Mouse (Mus musculus): ENCODE results near the gene Neu2. TPM values are rescaled to one million over a fixed set of nuclear protein-coding genes. Genes with fewer than 3 reads are reported as not detected.

The Neu2 gene
- polyA plus RNA-seq, 1 experiment from 2014 or later: not detected

GRCm38 (mm10) chr1:87589980-87590379, 80.3 kb downstream of the Neu2 start:
- H3K4me2 ChIP-seq: no peak overlapping the region
- H3K27me3 ChIP-seq: no peaks in the 10 kb centered on the region
- H3K36me3 ChIP-seq: no peaks in the 10 kb centered on the region
- no peaks in the 10 kb centered on the region for H3K9me3 ChIP-seq
- no peak overlapping the region for H3K27ac ChIP-seq
- H3K9ac ChIP-seq: no peak overlapping the region
- H3K4me3 ChIP-seq: no peak overlapping the region
- ATAC-seq (ENCODE audit: insufficient number of reproducible peaks, insufficient read depth, low FRiP score, low TSS enrichment, low read depth): no peak
- H3K4me1 ChIP-seq: no peaks in the 10 kb centered on the region
- WGBS: 87% methylated on average over 8 of the region's 8 CpGs

GRCm38 (mm10) chr1:87594261-87594660, 84.6 kb downstream of the Neu2 start:
- 73% methylated on average over 3 of the region's 3 CpGs for WGBS
- no peak for ATAC-seq (ENCODE audit: insufficient number of reproducible peaks, insufficient read depth, low FRiP score, low TSS enrichment, low read depth)
- H3K9ac ChIP-seq: no peak overlapping the region

GRCm38 (mm10) chr1:87594671-87595070, 85.0 kb downstream of the Neu2 start:
- Histone ChIP-seq H3K27ac (no peak overlapping the region), H3K9ac (no peak overlapping the region), H3K4me2 (no peak overlapping the region), H3K4me1 (no peaks in the 10 kb centered on the region), H3K36me3 (no peaks in the 10 kb centered on the region), H3K9me3 (no peaks in the 10 kb centered on the region), H3K4me3 (no peak overlapping the region), H3K27me3 (no peaks in the 10 kb centered on the region)
- no peak for ATAC-seq (ENCODE audit: insufficient number of reproducible peaks, insufficient read depth, low FRiP score, low TSS enrichment, low read depth)
- 92% methylated on average over 10 of the region's 10 CpGs for WGBS

More at GRCm38 (mm10) chr1:87594261-87594660, 84.6 kb downstream of the Neu2 start:
- Histone ChIP-seq H3K27me3 (no peaks in the 10 kb centered on the region), H3K4me2 (no peak overlapping the region), H3K9me3 (no peaks in the 10 kb centered on the region), H3K36me3 (no peaks in the 10 kb centered on the region), H3K4me1 (no peaks in the 10 kb centered on the region), H3K27ac (no peak overlapping the region), H3K4me3 (no peak overlapping the region)

- H3K9me3 ChIP-seq: no peaks in the 10 kb centered on the region
These were observed 90.8 kb downstream of the Neu2 start for GRCm38 (mm10) chr1:87600533-87600932.

GRCm38 (mm10) chr1:87601801-87602200, 92.1 kb downstream of the Neu2 start:
- Histone ChIP-seq H3K27me3 (no peaks in the 10 kb centered on the region), H3K27ac (no peak overlapping the region), H3K9ac (no peak overlapping the region), H3K4me2 (no peak overlapping the region), H3K9me3 (no peaks in the 10 kb centered on the region), H3K36me3 (no peaks in the 10 kb centered on the region), H3K4me1 (no peaks in the 10 kb centered on the region), H3K4me3 (no peak overlapping the region)
- WGBS: 63% methylated on average over 2 of the region's 2 CpGs
- no peak for ATAC-seq (ENCODE audit: insufficient number of reproducible peaks, insufficient read depth, low FRiP score, low TSS enrichment, low read depth)

More at GRCm38 (mm10) chr1:87600533-87600932, 90.8 kb downstream of the Neu2 start:
- H3K9ac ChIP-seq: no peak overlapping the region
- no peak overlapping the region for H3K4me3 ChIP-seq
- WGBS: 74% methylated on average over 7 of the region's 7 CpGs
- H3K4me1 ChIP-seq: no peaks in the 10 kb centered on the region
- H3K27me3 ChIP-seq: no peaks in the 10 kb centered on the region
- no peak overlapping the region for H3K4me2 ChIP-seq
- H3K36me3 ChIP-seq: no peaks in the 10 kb centered on the region
- ATAC-seq (ENCODE audit: insufficient number of reproducible peaks, insufficient read depth, low FRiP score, low TSS enrichment, low read depth): no peak
- H3K27ac ChIP-seq: no peak overlapping the region

GRCm38 (mm10) chr1:87603389-87603788, 93.7 kb downstream of the Neu2 start:
- Histone ChIP-seq H3K27ac (no peak overlapping the region), H3K9ac (no peak overlapping the region), H3K36me3 (no peaks in the 10 kb centered on the region), H3K4me1 (no peaks in the 10 kb centered on the region), H3K27me3 (no peaks in the 10 kb centered on the region), H3K4me2 (no peak overlapping the region), H3K9me3 (no peaks in the 10 kb centered on the region), H3K4me3 (no peak overlapping the region)
- no peak for ATAC-seq (ENCODE audit: insufficient number of reproducible peaks, insufficient read depth, low FRiP score, low TSS enrichment, low read depth)
- WGBS: 84% methylated on average over 5 of the region's 5 CpGs

- no peak for ATAC-seq (ENCODE audit: insufficient number of reproducible peaks, insufficient read depth, low FRiP score, low TSS enrichment, low read depth)
- Histone ChIP-seq H3K4me1 (no peaks in the 10 kb centered on the region), H3K9me3 (no peaks in the 10 kb centered on the region), H3K9ac (no peak overlapping the region), H3K27me3 (no peaks in the 10 kb centered on the region), H3K36me3 (no peaks in the 10 kb centered on the region), H3K4me2 (no peak overlapping the region), H3K4me3 (no peak overlapping the region), H3K27ac (no peak overlapping the region)
- 88% methylated on average over 2 of the region's 2 CpGs for WGBS
These were observed 95.6 kb downstream of the Neu2 start for GRCm38 (mm10) chr1:87605296-87605695.

- H3K27ac ChIP-seq: no peak overlapping the region
- H3K4me1 ChIP-seq: no peaks in the 10 kb centered on the region
- no peak for ATAC-seq (ENCODE audit: insufficient number of reproducible peaks, insufficient read depth, low FRiP score, low TSS enrichment, low read depth)
- no peak overlapping the region for H3K4me3 ChIP-seq
- no peaks in the 10 kb centered on the region for H3K36me3 ChIP-seq
- WGBS: 79% methylated on average over 21 of the region's 21 CpGs
- no peaks in the 10 kb centered on the region for H3K9me3 ChIP-seq
- H3K4me2 ChIP-seq: no peak overlapping the region
- H3K27me3 ChIP-seq: no peaks in the 10 kb centered on the region
- no peak overlapping the region for H3K9ac ChIP-seq
These were observed 97.8 kb downstream of the Neu2 start for GRCm38 (mm10) chr1:87607385-87608091.

GRCm38 (mm10) chr1:87608416-87609046, 98.8 kb downstream of the Neu2 start:
- WGBS: 33% methylated on average over 7 of the region's 7 CpGs
- Histone ChIP-seq H3K4me2 (no peak overlapping the region), H3K9me3 (no peaks in the 10 kb centered on the region), H3K9ac (no peak overlapping the region), H3K4me3 (no peak overlapping the region), H3K27ac (no peak overlapping the region), H3K36me3 (no peaks in the 10 kb centered on the region), H3K4me1 (no peaks in the 10 kb centered on the region), H3K27me3 (no peaks in the 10 kb centered on the region)
- ATAC-seq (ENCODE audit: insufficient number of reproducible peaks, insufficient read depth, low FRiP score, low TSS enrichment, low read depth): no peak

- no peak overlapping the region for H3K4me2 ChIP-seq
- no peaks in the 10 kb centered on the region for H3K27me3 ChIP-seq
- no peaks in the 10 kb centered on the region for H3K4me1 ChIP-seq
- ATAC-seq (ENCODE audit: insufficient number of reproducible peaks, insufficient read depth, low FRiP score, low TSS enrichment, low read depth): no peak
- H3K27ac ChIP-seq: no peak overlapping the region
- no peak overlapping the region for H3K4me3 ChIP-seq
- 80% methylated on average over 2 of the region's 2 CpGs for WGBS
- no peaks in the 10 kb centered on the region for H3K36me3 ChIP-seq
- H3K9me3 ChIP-seq: no peaks in the 10 kb centered on the region
- no peak overlapping the region for H3K9ac ChIP-seq
These were observed 105.0 kb downstream of the Neu2 start for GRCm38 (mm10) chr1:87614576-87615295.

DNA sequence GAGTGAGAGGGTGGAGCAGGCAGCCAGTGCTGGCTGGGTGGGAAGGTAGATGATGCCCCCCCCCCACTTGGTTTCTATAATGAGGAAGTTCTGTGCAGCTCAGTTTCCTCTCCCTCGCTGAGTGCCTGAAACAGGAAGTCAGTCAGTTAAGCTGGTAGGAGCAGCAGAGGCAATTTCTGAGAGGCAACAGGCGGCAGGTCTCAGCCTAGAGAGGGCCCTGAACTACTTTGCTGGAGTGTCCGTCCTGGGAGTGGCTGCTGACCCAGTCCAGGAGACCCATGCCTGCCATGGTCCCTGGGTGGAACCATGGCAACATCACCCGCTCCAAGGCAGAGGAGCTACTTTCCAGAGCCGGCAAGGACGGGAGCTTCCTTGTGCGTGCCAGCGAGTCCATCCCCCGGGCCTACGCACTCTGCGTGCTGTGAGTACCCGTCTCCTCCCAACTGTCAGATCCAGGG, 110.6 kb downstream of the Neu2 start, which contains the start of gene Inpp5d:
Inpp5d (plus strand) TSS at position 102 of the 458 bp plus-strand sequence.
- no peak within 1 kb of the TSS for H3K27ac ChIP-seq
- no peak for ATAC-seq (ENCODE audit: insufficient number of reproducible peaks, insufficient read depth, low FRiP score, low TSS enrichment, low read depth)

More for the DNA sequence above, 110.6 kb downstream of the Neu2 start, which contains the start of gene Inpp5d:
- WGBS: 79% methylated on average over 12 of the region's 12 CpGs
- peak within 1 kb of the TSS; percentile 7; the same call in 1 of the 2 replicates for H3K4me2 ChIP-seq
- H3K4me1 ChIP-seq: 0 out of 2 replicates have a peak, but pooled peaks cover 3% of the 10 kb centered on the region
- H3K9me3 ChIP-seq: no peaks in the 10 kb centered on the region
- no peaks in the 10 kb centered on the region for H3K27me3 ChIP-seq
- peak within 1 kb of the TSS; percentile 17 for H3K4me3 ChIP-seq
- no peaks in the 10 kb centered on the region for H3K36me3 ChIP-seq
- H3K9ac ChIP-seq: no peak within 1 kb of the TSS
